Mouse (Mus musculus): ENCODE measurements around the gene Unk.
"Not testable (repeated sequence)": the region's sequence is repeated elsewhere in the genome, so short reads cannot be mapped to it uniquely, and the experiment has no call there.

The Unk gene

GRCm38 (mm10) chr11:116088741-116089394, 58.7 kb downstream of the Unk start:
- no peak for DNase-seq (ENCODE audit: low spot score)

DNA sequence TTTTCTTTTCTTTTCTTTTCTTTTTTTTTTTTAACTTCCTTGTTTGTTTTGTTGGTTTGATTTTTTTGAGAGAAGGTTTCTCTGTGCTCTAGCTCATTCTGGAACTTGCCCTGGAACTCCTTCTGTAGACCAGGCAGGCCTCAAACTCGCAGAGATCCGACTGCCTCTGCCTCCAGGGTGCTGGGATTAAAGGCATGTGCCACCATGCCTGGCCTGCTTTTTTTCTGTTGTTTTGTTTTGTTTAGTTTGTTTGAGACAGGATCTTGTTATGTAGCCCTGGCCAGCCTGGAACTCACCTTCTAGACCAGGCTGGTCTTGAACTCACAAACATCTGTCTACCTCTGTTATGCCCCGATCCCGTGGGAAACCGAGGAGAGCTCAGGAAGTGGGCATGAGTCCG, 59.4 kb downstream of the Unk start:
- no peak for DNase-seq (ENCODE audit: low spot score)

DNA sequence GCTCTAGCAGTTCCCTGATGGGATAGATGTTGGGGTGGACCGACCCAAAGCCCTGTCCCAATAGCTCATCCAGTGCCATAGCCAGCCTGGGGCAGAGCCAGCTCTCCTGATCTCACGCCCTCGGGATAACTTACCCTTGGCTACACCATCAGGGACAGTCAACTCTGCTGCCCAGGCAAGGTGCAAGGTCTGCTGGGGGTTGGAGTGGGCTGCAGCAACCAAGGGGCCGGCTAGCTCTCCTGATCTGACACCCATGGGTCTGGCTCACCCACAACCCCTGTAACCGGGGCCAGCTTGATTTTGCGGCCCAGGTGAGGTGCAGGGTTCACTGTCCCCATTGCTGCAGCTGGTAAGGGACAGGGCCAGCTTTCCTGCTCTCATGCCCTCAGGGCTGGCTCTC, 61.5 kb downstream of the Unk start:
- DNase-seq (ENCODE audit: low spot score) = no peak

GRCm38 (mm10) chr11:116092959-116093358, 62.8 kb downstream of the Unk start:
- DNase-seq (ENCODE audit: low spot score) = not testable (repeated sequence)

DNA sequence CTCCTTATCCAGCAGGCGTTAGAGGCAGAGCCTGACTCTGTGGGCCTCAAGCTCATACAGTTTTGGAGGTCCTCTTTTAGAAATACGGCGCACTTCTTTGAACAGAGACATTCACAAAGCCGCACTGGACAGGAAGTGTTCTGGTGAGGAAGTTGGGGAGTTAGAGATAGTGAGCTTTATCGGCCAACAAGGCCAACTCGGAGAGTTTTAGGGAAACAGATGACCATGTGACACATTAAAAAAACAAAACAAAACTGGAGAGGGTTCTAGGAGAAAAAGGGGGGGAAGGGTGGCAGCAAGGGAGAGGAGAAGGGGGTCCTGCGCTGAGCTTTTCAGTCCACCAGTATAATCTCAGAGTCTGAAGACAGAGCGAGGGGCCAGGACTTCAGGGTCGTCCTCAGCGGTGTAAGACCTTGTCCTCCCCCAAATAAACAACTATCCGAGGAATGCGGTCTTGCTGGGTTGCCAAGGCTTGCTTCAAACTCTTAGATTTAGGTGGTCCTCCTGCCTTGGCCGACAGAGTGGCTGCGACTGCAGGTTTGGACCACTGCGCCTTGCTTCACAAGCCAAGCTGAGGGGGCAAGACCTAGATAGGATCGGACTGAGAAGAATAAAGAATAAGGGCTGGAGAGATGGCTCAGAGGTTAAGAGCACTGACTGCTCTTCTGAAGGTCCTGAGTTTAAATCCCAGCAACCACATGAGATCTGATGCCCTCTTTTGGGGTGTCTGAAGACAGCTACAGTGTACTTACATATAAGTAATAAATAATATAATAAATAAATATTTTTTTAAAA, 63.8 kb downstream of the Unk start:
- no peak for DNase-seq (ENCODE audit: low spot score)

DNA sequence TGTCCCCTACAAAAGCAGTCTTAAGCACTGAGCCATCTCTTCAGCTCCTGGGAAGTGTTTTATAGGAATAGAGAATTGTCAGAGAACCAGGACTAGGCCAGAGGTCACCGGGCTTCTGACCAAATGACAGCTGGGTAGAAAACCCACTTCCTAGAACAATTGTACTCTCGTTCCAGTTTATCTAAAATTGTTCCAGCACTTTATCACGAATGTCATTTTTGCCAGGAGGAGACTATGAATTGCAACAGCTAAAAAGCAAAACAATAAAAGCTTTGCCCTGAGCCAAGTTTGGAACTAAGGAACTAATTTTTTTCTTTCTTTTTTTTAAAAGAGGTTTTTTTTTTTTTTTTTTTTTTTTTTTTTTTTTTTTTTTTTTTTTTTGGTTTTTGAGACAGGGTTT, 65.5 kb downstream of the Unk start:
- DNase-seq (ENCODE audit: low spot score) = no peak

GRCm38 (mm10) chr11:116096213-116097108, 66.3 kb downstream of the Unk start:
- no peak for DNase-seq (ENCODE audit: low spot score)

DNA sequence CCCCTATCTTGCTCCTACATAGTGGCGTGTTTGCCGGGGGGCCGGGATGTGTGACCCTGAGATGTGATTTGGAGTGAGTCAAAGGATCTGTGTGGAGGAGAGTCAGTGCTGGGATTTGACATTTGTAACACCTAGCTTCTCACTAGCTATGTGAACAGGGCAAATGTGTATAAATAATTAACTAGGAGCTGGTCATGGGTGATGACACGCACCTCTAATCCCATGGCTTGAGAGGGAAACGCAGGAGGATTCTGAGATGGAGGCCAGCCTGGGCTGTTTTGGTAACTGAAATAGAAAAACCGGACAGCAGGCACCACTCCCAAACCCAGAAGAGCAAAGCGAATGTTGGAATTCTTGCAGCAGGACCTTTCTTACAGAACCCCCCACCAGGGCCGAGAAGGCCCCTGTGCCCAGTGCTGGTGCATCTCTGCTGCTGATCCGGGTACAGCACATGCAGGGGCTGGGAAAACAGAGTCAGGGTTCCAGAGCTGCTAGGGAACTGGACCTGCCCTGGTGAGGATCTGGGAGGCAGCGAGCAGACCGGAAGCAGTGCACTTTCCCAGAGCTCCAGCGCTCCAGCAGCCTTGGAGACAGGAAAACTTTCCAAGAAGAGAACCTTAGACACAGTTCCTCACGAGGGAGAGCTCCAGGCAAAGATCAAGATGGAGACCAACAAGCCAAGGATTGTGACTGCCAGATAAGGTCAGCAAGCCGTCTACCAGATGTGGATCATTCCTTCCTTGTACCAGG, 68.8 kb downstream of the Unk start:
- no peak for DNase-seq (ENCODE audit: low spot score)

DNA sequence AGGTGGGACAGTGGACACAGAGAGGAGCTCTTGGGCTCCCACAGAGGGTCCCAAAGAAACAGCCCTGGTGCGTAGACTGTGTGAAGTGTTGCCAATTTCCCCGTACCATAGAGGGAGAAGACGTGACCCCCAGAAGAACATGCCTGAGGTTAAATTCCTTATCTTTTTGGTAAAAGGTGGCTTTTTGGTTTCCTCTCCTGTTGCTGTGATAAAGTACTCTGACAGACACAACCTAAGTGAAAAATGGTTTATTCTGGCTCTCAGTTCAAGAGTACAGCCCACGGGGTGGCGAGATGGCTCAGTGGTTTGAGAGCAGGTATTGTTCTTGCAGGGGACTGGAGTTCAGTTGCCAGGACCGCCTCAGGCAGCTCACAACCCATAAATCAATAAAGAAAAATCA, 69.3 kb downstream of the Unk start:
- no peak for DNase-seq (ENCODE audit: low spot score)

DNA sequence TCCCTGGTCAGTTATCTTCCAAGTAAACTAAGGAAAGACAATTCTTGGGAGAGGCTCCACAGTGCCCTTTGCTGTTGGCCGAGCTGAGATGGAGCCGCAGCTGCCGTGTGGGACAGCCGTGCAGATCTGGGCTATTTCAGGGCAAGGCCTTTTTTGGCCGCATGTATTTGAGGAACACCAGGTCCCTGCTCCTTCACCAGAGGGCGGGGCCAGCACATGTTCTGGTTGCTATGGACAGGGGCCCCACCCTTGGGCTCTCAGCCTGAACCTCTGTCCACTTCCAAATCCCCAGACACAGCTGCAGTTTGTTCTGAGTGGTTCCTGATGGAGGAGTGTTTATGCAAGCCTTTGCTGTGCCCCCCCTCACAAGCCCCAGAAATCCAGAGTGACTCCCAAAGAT, 70.3 kb downstream of the Unk start:
- DNase-seq (ENCODE audit: low spot score) = no peak

- no peak for DNase-seq (ENCODE audit: low spot score)
Observed at GRCm38 (mm10) chr11:116100839-116101238, 70.7 kb downstream of the Unk start.

GRCm38 (mm10) chr11:116101931-116102381, 71.8 kb downstream of the Unk start:
- DNase-seq (ENCODE audit: low spot score) = no peak

DNA sequence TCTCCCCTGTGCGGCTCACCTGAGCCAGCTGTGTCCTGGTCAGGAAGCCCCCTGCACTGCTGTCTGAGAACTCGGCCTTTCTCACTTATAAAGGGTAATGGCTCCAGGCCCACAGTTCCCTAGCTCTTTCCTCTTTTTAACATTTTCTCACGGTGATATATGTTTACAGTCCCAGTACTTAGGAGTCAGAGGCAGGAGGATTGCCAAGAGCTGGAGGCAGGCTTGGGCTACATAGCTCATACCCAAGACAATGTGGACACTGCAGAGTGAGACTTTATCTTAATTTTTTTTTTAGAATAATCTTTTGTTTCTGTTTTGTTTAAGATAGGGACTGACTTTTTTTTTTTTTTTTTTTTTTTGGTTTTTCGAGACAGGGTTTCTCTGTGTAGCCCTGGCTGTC, 72.3 kb downstream of the Unk start:
- no peak for DNase-seq (ENCODE audit: low spot score)

DNA sequence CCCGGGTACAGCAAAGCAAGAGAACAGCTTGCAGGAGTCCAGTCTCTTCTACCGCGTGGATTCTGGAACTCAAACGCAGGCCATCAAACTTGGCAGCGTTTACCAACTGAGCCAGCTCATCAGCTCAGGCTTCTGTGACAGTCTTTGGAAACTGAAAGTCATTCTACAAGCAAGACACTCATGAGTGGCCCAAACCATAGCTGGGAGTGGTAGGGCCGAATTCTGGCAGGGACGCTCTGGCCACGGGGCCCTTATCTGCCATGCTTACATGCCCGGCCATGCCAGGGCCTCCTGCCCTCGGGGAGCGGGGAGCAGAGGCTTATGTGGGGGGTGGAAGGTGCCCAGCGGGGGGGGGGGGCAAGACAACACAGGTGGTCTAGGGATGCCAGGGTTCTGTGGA, 73.5 kb downstream of the Unk start:
- DNase-seq (ENCODE audit: low spot score) = no peak

DNA sequence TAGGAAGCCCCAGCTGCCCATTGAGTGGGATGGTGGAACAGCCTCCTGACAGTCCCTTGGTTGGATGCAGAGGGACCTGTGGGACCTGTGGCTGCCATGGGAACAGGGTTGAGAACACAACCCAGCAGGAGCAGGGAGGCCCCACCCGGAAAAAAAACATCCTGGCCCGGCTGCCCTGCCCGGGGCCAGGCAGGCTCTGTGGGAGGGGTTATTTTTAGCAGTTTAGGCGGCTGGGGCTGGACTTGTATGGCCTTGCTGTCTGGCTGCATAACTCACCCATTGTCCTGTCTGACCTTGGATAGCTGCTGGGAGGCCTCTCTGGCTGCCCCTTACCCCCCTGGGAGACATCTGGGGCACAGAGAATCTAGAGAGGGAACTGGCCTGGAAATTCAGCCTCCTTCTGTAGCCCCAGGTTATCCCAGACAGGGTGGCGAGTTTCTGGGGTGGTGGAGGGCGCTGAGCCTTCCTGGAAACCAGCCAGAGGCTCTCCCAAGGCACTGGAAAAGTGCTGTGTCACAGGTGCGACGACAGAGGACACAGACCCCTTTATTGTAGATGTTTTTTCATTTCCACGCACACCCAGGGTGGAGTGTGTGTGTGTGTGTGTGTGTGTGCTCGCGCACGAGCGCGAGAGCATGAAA, 74.0 kb downstream of the Unk start:
- no peak for DNase-seq (ENCODE audit: low spot score)

DNA sequence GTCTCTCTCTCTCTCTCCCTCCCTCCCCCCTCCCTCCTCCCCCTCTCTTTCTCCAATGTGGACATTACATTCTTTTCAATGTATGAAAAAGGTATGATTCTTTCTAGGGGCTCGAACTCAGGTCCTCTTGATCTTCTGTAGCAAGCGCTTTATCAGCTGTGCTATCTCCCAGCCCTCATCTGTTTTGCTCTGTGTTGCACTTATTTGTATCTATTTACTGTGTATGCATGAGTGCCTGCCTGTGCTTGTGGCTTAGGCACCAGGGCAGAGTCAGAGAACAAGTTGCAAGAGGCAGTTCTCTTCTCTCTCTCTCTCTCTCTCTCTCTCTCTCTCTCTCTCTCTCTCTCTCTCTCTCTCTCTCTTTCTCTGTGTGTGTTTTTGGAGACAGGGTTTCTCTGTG, 74.9 kb downstream of the Unk start:
- DNase-seq (ENCODE audit: low spot score) = no peak

DNA sequence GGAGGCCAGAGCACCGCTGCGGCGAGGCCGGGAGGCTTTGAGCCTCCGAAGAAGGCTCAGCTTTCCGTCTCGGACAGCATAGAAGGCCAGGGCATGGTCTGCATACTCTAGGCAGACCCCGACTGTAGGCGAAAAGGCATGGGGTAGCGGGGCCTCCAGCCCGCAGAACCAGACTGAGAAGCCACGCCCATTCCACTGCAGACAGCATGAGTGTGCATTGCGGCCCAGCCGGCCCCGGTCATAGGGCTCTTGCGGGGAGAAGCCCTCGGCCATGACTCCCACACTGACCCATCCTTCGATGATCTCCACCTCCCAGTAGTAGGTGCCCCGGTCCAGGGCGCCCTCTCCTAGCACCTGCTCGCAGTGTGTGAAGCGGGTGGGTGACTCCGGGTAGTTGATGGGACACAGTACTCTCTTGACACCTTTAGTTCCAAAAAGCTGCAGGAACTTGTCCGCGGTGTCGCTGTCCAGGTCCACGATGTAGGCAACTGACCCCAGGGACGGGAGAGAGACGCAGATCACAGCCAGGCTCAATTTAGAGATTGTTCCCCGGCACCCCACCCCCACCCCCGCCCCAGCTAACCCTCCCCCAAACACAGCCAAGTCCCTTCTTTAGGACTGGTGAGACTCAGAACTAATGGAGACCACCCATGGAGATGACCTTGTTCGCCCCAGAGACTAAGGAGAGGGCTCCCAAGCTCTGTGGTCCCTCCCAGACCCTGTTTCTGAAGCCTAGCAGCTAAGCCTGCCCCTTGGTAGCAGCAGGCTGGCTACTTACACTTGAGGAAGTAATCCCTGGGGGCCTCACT, 76.2 kb downstream of the Unk start:
- DNase-seq (ENCODE audit: low spot score) = no peak

DNA sequence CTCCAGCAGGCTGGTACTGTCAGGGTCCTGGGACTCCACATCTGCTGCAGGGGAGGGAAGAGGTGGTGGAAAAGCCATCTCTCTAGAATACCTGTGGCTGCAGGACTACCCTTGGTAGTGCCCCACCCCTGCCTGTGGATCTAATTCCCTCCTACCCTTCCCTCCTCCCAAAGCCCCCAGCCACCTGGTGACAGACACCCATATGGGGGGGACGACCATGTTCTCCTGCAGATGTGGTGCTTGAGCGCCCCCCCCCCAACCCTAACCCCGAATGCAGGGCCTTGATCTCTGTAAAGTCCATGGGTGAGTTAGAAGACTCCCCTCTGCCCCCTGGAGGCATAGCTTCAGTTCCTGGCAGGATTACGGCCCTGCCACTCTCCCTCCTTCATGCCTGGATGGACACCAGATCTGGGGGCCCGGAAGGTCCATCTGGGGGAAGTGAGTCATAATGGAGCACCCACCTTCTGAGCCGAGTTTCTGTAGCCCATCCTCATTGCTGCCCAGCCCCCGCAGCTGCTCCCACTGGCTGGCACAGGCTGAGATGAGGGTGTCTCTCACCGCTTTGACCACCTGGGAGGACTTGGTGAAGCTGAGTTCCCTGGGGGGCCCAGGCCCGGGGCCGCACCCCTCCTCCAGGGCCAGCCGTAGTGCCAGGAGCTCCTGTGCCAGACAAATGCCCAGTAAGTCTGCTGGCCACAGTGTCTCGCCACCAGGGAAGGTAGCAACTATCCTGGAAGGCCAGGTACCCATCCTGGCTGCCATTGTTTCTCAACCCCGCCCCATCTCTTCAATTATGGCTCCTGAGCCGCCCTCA, 77.0 kb downstream of the Unk start:
- no peak for DNase-seq (ENCODE audit: low spot score)

DNA sequence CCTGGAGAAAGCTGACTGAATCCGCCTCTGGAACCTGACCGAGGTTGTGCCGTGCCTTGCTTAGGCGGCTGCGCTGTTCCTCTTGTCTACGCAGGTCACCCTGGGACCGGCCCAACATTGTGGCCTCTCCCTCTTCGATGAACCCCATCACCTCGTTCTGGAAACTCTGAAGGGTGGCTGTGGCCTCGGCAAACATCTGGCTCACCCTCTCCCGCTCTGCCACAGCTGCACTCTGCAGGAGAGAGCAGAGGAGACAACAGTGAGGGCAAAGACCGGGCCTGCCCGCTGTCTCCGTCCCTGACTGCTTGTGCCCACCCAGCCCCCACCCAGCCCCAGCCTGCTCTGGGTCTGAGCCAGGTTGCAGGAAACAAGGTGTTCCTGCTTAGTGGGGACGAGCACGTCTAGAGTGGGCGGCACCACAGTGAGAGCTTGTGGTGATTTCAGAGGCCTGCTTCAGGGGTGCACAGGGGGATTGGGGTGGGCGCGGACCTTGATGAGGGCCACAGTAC, 77.7 kb downstream of the Unk start:
- no peak for DNase-seq (ENCODE audit: low spot score)

Data from ovary, postnatal 10 days (tissue).